Mouse (Mus musculus): ENCODE measurements around the gene Klk1b26.

DNA sequence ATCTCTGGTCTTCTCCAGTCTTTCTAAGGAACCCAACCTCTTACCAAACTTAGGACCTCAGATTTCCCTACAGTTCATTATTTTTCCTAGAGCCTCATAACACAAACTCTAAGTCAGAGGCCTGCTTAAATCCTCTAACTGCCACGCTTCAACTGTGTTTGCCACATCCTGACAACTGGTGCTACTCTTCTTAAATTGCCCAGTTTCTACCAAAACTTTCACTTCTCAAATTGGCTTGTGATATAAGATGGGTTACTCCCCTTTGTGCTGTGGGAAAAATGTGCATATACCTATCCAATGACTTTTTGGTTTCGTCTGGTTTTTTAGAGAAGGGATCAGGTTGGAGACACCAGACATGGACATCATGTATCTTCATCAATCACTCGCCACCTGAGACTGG, 44.9 kb upstream of the Klk1b26 start:
- no peak for TF ChIP-seq POLR2A (IDR thresholded peaks at IDR 0.05; ENCODE audit: borderline replicate concordance, extremely low read depth, insufficient read depth, insufficient read length, poor library complexity, severe bottlenecking)
- TF ChIP-seq CTCF (IDR thresholded peaks at IDR 0.05; ENCODE audit: borderline replicate concordance, extremely low read depth, insufficient read depth, insufficient read length): no peak

Measured in brain, embryonic 14.5 days (tissue).